Mouse (Mus musculus) adrenal gland, adult (tissue): ENCODE results near the gene Exoc2.

Experiments used
- DNase-seq, 2 experiments: peaks; one replicate each; pipeline ENCODE4 v3.0.0; 2022 to 2023; ENCODE audit warnings: low spot score in 1 of 2; ENCODE audit not compliant: inconsistent age in 2 of 2

Gene Exoc2

DNA sequence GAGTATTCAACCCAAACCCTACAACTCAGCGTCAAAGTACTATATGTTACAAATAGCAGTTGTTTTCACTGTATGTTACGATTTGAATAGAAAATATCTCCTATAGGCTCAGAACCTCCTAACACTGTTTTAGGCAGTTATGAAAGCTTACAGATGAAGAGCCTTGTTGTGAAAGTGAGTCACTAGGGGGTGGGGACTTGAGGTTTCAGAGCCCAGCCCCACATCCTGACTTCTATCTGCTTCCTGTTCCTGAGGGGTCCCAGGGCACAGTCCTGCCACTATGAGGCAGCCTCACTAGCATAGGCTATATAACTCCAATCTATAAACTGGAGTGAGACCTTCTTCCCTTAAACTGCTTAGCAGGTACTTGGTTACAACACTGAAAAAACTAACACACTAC is 1.8 kb downstream of the Exoc2 start:
- DNase-seq: peak in 1 of 2 experiments; percentile 64

- no peak for DNase-seq
These were observed 2.8 kb downstream of the Exoc2 start for GRCm38 (mm10) chr13:30971047-30971446.

- DNase-seq: no peak
These were observed 5.6 kb downstream of the Exoc2 start for GRCm38 (mm10) chr13:30968311-30968710.

GRCm38 (mm10) chr13:30966507-30966911 is 7.4 kb downstream of the Exoc2 start:
- DNase-seq: no peak

GRCm38 (mm10) chr13:30961932-30962331 is 12.0 kb downstream of the Exoc2 start:
- DNase-seq: no peak

DNA sequence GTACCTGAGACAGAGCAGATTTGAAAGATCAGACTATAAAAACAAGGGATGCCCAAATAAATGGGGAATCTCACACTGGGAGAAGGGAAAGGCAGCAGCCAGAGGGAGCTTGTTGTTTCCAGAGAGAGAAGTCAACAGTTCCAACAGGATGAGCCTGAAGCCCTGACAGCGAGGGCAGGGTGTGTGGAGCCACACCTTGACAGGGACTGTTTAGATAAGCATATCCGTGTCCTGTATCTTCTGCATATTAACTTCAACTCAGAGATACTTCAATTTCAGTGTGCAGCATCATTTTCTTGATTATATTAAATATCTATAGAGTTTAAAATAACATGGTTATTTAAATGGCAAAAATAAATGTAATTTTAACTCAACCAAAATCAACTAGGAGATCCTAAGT is 13.2 kb downstream of the Exoc2 start:
- DNase-seq: no peak

- no peak for DNase-seq
These were observed 20.3 kb downstream of the Exoc2 start for GRCm38 (mm10) chr13:30953580-30953979.

GRCm38 (mm10) chr13:30952044-30952443 is 21.8 kb downstream of the Exoc2 start:
- no peak for DNase-seq

DNA sequence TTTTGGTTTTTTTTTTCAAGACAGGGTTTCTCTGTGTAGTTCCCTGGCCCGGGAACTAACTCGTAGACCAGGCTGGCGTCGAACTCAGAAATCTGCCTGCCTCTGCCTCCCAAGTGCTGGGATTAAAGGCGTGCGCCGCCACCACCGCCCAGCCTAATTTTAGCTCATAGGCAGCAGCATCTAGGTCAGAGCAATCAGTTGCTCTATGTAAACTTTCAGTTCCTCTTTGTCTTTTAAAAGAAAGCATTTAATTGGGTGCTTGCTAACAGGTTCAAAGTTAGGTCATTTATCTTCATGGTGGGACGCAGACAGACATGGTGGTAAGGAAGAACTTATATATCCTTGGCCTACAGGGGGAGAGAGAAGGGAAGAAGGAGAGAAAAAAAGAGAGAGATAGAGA is 24.7 kb downstream of the Exoc2 start:
- no peak for DNase-seq

GRCm38 (mm10) chr13:30947540-30947939 is 26.4 kb downstream of the Exoc2 start, which contains the start of gene Hus1b:
Gene Hus1b, minus strand, starts transcription at chr13:30947759.
- DNase-seq: no peak

- DNase-seq: no peak
These were observed 26.8 kb downstream of the Exoc2 start for GRCm38 (mm10) chr13:30947129-30947528.

GRCm38 (mm10) chr13:30945788-30946187 is 28.1 kb downstream of the Exoc2 start:
- no peak for DNase-seq

GRCm38 (mm10) chr13:30932972-30933371 is 40.9 kb downstream of the Exoc2 start:
- DNase-seq: peak in 1 of 2 experiments; percentile 46

DNA sequence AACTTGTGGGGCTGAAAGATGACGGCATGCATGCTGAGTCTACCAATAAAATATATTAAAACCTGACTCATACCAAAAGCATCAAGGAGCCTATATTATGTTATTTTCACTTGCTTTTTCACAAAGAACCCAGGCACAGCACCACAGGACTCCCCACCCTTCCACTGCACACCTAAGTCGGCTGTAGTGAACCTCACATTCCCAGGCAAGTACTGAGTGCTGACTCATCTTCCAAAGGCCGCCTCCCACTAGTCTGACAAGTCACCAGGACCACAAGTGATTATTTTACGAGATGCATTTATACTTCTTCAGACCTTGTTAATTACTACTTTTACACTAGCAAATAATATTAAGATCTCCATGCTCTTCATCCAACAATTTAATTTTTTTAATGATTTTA is 42.3 kb downstream of the Exoc2 start:
- peak in 1 of 2 experiments; percentile 50 for DNase-seq

GRCm38 (mm10) chr13:30929119-30929518 is 44.8 kb downstream of the Exoc2 start:
- DNase-seq: no peak

DNA sequence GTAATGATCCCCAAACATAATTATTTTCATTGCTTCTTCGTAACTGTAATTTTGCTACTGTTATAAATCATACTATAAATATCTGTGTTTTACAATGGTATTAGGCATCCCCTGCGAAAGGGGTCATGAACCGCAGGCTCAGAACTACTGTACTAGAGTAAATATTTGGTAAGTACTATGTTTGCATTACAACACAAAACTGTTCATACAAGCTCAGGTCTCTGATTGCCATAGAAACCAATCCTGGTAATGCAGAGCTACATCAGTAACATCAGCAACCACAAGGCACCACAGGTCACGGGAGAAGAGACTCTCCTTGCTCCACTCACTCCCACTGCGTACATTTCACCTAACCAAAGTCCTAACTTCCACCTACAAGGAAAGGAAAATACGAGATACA is 49.6 kb downstream of the Exoc2 start:
- no peak for DNase-seq

DNA sequence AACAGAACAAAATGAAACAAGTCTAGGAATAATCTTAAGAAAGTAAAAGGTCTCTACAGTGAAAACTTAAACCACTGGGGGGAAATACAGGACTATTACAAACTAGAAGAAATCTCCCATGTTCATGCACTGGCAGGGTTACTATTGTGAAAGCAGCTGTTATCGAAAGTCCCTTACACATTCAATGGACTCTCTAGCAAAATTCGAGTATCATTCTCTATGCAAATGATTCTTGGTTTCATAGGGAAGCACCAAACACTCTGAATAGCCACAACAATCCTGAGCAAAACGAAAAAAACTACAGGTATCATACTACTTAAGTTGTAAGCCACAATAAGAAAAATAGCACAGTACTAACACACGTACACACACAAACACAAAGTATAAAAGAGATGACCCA is 52.0 kb downstream of the Exoc2 start:
- no peak for DNase-seq

DNA sequence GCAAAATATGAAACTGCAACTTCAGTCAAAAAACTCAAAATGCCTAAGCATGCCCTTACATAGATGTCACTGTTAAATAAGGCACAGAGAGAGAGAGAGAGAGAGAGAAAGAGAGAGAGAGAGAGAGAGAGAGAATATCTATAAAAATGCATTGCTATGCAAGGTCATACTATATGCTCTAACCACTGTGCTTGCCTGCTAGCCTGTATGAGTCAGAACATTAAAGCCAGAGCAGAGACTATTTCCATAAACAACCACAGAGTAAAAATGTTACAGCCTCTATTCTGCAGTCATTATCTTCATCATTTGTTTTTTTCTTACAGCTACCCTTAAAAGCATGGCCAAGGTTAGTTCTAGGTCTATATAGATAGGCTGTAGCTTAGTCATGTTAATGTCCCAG is 60.1 kb downstream of the Exoc2 start:
- DNase-seq: no peak

DNA sequence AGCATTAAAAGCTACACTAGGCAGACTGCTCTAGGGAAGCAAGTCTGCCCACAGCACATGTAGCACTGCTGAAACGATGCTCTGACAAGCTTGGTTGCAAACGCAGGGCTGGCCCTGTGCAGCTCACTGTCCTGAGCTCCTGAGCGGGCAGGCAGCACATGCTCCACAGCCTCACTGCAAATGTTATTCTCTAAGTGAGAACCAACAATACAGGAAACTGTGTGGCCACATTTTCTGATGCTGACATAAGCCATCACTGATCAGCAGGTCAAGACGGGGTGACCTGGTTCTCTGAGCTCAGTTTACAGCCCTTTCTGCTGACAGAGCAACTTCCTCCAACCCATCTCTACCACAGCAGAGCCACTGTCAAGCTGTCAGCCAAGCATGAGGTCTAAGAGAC is 60.9 kb downstream of the Exoc2 start:
- DNase-seq: no peak

GRCm38 (mm10) chr13:30911931-30912625 is 61.8 kb downstream of the Exoc2 start:
- peak in 1 of 2 experiments; percentile 49 for DNase-seq

DNA sequence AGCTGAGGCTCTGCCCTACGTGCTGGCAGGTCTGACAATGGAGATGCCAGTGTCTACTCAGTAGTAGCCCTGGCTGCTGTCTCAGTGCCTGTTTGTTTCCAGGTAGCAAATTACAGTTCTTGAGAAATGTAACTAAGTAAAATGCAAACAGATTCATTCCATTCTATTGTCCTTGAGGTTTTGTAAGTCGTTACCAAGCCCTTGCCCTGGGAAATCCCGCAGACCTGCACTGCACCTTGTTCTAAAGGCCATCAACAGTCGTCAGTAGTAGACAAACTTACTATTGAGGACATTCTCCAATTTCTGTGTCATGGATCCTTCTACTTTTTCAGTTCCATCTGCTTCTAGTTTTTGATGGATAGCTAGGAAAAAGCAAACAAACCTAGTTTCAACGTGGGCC is 63.0 kb downstream of the Exoc2 start:
- DNase-seq: no peak

GRCm38 (mm10) chr13:30902286-30902685 is 71.6 kb downstream of the Exoc2 start:
- DNase-seq: peak; percentile 35 to 75

GRCm38 (mm10) chr13:30901387-30902041 is 72.4 kb downstream of the Exoc2 start:
- DNase-seq: peak in 1 of 2 experiments; percentile 48
